Comparison of ENCODE assay signal across 8 mouse cellular contexts in the genomic region with DNA sequence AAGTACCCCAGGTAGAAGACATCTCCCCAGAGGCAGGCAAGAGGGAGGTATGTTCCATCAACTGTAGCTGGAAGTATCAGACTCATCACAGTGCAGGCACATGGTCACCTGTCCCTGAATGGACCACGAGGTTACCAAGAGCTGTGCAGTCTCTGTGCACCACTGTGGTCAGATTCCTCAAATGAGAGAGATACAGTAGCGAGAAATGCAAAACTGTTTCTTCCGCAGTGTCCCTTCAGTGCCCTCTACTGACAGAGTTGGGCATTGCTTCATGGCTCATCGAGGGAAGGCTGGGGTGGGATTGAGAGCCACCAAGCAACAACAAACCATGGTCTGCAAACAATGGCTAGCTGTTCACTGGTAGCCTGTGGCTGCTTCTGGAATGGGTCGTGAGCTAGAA.
DNase-seq lines count a peak whose midpoint lies in the region; ATAC-seq and TF ChIP-seq lines count a peak whose summit lies in the region.

No protein-coding gene starts in this region.

- no peak overlapping the region for H3K9ac ChIP-seq in MEL (ENCODE audit: control insufficient read depth, low read depth, low read length, poor library complexity, severe bottlenecking)
- no peak overlapping the region for H3K9ac ChIP-seq in lung, embryonic 14.5 days

- TF ChIP-seq RAD21 in MEL (IDR thresholded peaks at IDR 0.05; ENCODE audit: low read depth, low read length) = peak; percentile 6

- no peak overlapping the region for H3K4me3 ChIP-seq in MEL (ENCODE audit: control insufficient read depth in 1 of 2, insufficient read depth in 1 of 2, low read depth in 2 of 2, low read length in 2 of 2)
- H3K4me3 ChIP-seq in lung, embryonic 14.5 days (ENCODE audit: low read depth, low read length) = no peak overlapping the region

- no peaks in the 10 kb centered on the region for H3K79me2 ChIP-seq in MEL (ENCODE audit: control insufficient read depth, insufficient read depth, low read length, poor library complexity)

- ATAC-seq in CD4-positive, CD25-positive, alpha-beta regulatory T cell, adult 4 months = no peak
- no peak for ATAC-seq in lung, embryonic 14.5 days (ENCODE audit: insufficient read depth)

- 9% methylated on average over 5 of the region's 5 CpGs for WGBS in lung, embryonic 14.5 days

- no peaks in the 10 kb centered on the region for H3K4me1 ChIP-seq in MEL (ENCODE audit: control insufficient read depth in 1 of 2, insufficient read depth in 2 of 2, low read length in 2 of 2)
- H3K4me1 ChIP-seq in lung, embryonic 14.5 days (ENCODE audit: insufficient read depth) = no peaks in the 10 kb centered on the region

- H3K36me3 ChIP-seq in MEL (ENCODE audit: control insufficient read depth in 1 of 2, insufficient read depth in 2 of 2, low read length in 2 of 2) = no peaks in the 10 kb centered on the region
- no peaks in the 10 kb centered on the region for H3K36me3 ChIP-seq in lung, embryonic 14.5 days (ENCODE audit: insufficient read depth)

- peak; percentile 13 to 35 (median 22); a peak in 5 of 6 replicates for TF ChIP-seq CTCF in MEL (IDR thresholded peaks at IDR 0.05 in 2 of 3, conservative IDR thresholded peaks at IDR 0.05 in 1 of 3; ENCODE audit: control insufficient read depth in 1 of 3, insufficient read depth in 1 of 3, low read depth in 2 of 3, low read length in 3 of 3, poor library complexity in 1 of 3, severe bottlenecking in 1 of 3)
- peak; percentile 97 for TF ChIP-seq CTCF in lung, embryonic 14.5 days (IDR thresholded peaks at IDR 0.05; ENCODE audit: low read depth)

- TF ChIP-seq POLR2A in MEL (IDR thresholded peaks at IDR 0.05; ENCODE audit: control insufficient read depth in 1 of 2, insufficient read depth in 1 of 2, low read depth in 1 of 2, low read length in 2 of 2, poor library complexity in 1 of 2) = no peak

- TF ChIP-seq EP300 in MEL (IDR thresholded peaks at IDR 0.05; ENCODE audit: low read depth in 1 of 2, low read length in 2 of 2) = no peak

- peak; percentile 36 for DNase-seq in CD4-positive, CD25-positive, alpha-beta regulatory T cell, adult 2 months (ENCODE audit: low read depth, low spot score)
- DNase-seq in MEL (ENCODE audit: low read depth, low spot score) = no peak
- peak; percentile 66 for DNase-seq in cerebellum, adult 9-11 months
- DNase-seq in frontal cortex, postnatal 14 days (ENCODE audit: low spot score in 2 of 2) = peak; percentile 62 to 80
- peak; percentile 71 for DNase-seq in layer of hippocampus, adult 11-12 months (ENCODE audit: low spot score)
- peak; percentile 88 for DNase-seq in lung, embryonic 14.5 days
- DNase-seq in right cerebral cortex, postnatal 25 days = peak; percentile 72

- no peak overlapping the region for H3K27ac ChIP-seq in MEL (ENCODE audit: control insufficient read depth, low read depth, low read length)
- no peak overlapping the region for H3K27ac ChIP-seq in lung, embryonic 14.5 days (ENCODE audit: low read depth)

- H3K27me3 ChIP-seq in MEL (ENCODE audit: control insufficient read depth in 1 of 2, insufficient read depth in 2 of 2, low read length in 2 of 2) = no peaks in the 10 kb centered on the region
- H3K27me3 ChIP-seq in lung, embryonic 14.5 days (ENCODE audit: insufficient read depth, low read length) = no peaks in the 10 kb centered on the region

- no peaks in the 10 kb centered on the region for H3K9me3 ChIP-seq in MEL (replicated peaks; ENCODE audit: insufficient read depth, low read length)
- no peaks in the 10 kb centered on the region for H3K9me3 ChIP-seq in lung, embryonic 14.5 days (ENCODE audit: low read depth, low read length)

- no peak overlapping the region for H3K4me2 ChIP-seq in lung, embryonic 14.5 days

TF ChIP-seq in MEL, 35 proteins besides CTCF, POLR2A, EP300 and RAD21:
- TF ChIP-seq KAT2A (conservative IDR thresholded peaks at IDR 0.05; ENCODE audit: low read depth, low read length) = no peak
- TF ChIP-seq SIN3A (IDR thresholded peaks at IDR 0.05; ENCODE audit: low read length) = no peak
- TF ChIP-seq JUND (IDR thresholded peaks at IDR 0.05; ENCODE audit: low read depth, low read length) = no peak
- no peak for TF ChIP-seq USF1 (IDR thresholded peaks at IDR 0.05; ENCODE audit: low read depth, low read length)
- TF ChIP-seq GATA1 (IDR thresholded peaks at IDR 0.05; ENCODE audit: low read depth, low read length) = no peak
